Mouse (Mus musculus): ENCODE measurements at regions not wholly inside any gene's neighbourhood (a gene's known extent, or its start where the extent isn't known, plus 50 kb on each side); places are given as distances from the start of the nearest gene placed in this dataset.

DNA sequence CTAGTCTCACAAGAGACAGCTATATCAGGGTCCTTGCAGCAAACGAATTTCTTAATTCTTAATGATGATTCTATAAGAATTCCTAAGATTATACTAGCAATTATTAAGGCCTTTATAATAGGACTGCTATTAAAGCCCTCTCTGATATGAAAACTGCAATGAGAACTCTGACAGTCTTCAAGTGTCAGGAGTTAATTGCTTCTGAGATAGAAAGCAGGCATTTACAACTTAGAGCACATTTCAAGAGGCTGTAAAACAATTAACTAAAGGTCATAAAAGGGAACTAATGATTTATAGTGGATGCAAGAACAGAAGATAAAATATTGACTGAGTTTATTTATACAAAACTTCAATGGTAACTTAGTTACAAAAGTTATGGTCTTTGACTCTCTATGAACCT lies 84.9 kb upstream of the Phlpp1 start:
- Histone ChIP-seq H3K4me2 (replicated peaks) (no peak overlapping the region), H3K9ac (no peak overlapping the region), H3K4me1 (no peaks in the 10 kb centered on the region), H3K9me3 (no peaks in the 10 kb centered on the region), H3K27me3 (replicated peaks) (no peaks in the 10 kb centered on the region), H3K4me3 (no peak overlapping the region), H3K36me3 (no peaks in the 10 kb centered on the region), H3K27ac (no peak overlapping the region)
- WGBS: 24% methylated on average over 1 of the region's 1 CpGs
- ATAC-seq (ENCODE audit: low FRiP score, low read depth): no peak

DNA sequence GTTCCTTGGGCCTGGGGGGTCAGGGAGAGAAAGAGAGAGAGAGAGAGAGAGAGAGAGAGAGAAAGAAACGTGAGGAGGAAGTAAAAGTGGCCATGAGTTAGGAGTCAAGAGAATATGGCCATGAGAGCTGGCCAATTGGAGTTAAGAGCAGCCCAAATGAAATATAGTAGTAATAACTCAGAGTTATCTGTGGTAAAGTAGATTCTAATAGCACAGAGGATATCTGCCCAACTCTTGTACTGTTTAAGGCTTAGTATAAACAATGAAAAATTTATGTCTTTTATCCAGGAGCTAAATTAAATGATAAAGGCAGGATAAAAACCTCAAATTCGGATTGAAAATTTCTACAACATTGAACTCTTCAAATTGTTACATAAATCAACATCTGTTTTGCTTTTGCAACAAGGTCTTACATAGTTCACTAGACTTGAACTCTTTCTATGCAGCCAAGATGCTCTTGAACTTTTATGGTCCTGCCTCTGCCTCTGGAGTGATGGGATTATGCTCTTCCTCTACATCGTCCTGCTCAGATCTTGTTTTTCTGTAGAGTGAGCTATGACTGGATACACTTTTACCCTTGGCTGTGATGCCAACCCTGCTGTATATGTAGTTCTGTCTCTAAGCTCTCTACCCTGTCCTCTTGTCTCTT lies 78.5 kb upstream of the Phlpp1 start:
- ATAC-seq (ENCODE audit: low FRiP score, low read depth): no peak
- Histone ChIP-seq H3K9ac (no peak overlapping the region), H3K27ac (no peak overlapping the region), H3K4me1 (peaks cover 5% of the 10 kb centered on the region; the same call in 1 of the 2 replicates), H3K4me3 (no peak overlapping the region), H3K36me3 (no peaks in the 10 kb centered on the region), H3K9me3 (no peaks in the 10 kb centered on the region), H3K27me3 (replicated peaks) (no peaks in the 10 kb centered on the region), H3K4me2 (replicated peaks) (no peak overlapping the region)
- 78% methylated on average over 3 of the region's 3 CpGs for WGBS

DNA sequence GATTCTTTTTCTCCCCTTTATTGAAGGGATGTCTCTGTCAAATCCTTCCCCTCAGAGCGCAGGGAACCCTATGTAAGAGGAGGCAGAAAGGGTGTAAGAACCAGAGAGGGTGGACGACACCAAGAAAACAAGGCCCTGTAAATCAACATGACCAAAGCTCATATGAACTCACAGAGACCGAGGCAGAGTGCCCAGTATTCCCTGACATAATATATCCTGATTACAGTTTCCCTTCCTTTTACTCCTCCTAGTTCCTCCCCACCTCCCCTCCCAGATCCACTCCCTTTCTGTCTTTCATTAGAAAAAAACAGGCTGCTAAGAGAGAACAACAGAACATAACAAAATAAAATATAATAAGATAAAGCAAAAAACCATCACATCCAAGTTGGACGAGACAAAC lies 77.7 kb upstream of the Phlpp1 start:
- no peak overlapping the region for H3K4me3 ChIP-seq
- 78% methylated on average over 4 of the region's 4 CpGs for WGBS
- H3K36me3 ChIP-seq: no peaks in the 10 kb centered on the region
- H3K27ac ChIP-seq: no peak overlapping the region
- H3K9me3 ChIP-seq: no peaks in the 10 kb centered on the region
- no peak overlapping the region for H3K4me2 ChIP-seq (replicated peaks)
- ATAC-seq (ENCODE audit: low FRiP score, low read depth): no peak
- peaks cover 5% of the 10 kb centered on the region; the same call in 1 of the 2 replicates for H3K4me1 ChIP-seq
- no peak overlapping the region for H3K9ac ChIP-seq
- H3K27me3 ChIP-seq (replicated peaks): no peaks in the 10 kb centered on the region

DNA sequence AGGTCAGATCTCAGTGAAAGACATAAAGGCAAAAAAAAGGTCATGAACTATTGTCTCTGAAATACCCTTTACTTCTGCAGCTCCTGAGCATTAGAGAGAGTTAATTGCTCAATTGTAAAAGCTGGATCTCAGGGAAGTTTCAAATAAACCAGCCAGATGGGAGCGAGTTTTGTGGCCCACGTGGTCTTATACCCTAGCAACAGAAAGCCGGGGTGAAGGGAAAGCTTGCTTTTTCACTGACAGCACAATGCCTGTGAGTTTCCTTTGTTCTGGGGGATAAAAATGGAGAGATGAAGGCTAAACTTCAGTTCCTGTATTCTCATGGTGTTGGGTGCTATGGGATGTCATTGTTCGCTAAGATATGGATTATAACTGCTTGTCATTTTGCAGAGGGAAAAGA lies 75.2 kb upstream of the Phlpp1 start:
- no peak overlapping the region for H3K27ac ChIP-seq
- H3K4me1 ChIP-seq: peaks cover 5% of the 10 kb centered on the region; the same call in 1 of the 2 replicates
- peak; percentile 58; the same call in 1 of the 2 replicates for ATAC-seq (ENCODE audit: low FRiP score, low read depth)
- no peak overlapping the region for H3K4me3 ChIP-seq
- no peaks in the 10 kb centered on the region for H3K36me3 ChIP-seq
- H3K27me3 ChIP-seq (replicated peaks): no peaks in the 10 kb centered on the region
- H3K9me3 ChIP-seq: no peaks in the 10 kb centered on the region
- WGBS: 28% methylated on average over 4 of the region's 4 CpGs
- H3K4me2 ChIP-seq (replicated peaks): no peak overlapping the region
- H3K9ac ChIP-seq: no peak overlapping the region

DNA sequence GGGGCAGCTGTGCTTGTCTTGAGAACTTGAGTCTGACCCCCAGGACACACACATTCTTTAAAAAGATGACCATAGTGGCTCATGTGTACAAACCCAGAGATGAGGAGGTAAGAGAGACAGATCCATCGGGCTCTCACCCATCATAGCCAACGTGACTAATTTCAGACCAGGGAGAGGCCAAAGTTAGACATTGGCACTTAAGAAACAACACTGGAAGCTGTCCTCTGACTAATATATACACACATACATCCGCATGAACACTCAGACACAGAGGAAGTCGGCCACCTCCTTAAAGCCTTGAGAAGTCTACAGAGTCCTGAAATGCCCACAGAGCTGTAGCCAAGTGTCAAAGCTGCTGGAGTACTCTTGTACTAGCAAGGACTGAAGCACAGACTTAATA lies 74.4 kb upstream of the Phlpp1 start:
- no peak overlapping the region for H3K27ac ChIP-seq
- no peak for ATAC-seq (ENCODE audit: low FRiP score, low read depth)
- 94% methylated on average over 4 of the region's 4 CpGs for WGBS

DNA sequence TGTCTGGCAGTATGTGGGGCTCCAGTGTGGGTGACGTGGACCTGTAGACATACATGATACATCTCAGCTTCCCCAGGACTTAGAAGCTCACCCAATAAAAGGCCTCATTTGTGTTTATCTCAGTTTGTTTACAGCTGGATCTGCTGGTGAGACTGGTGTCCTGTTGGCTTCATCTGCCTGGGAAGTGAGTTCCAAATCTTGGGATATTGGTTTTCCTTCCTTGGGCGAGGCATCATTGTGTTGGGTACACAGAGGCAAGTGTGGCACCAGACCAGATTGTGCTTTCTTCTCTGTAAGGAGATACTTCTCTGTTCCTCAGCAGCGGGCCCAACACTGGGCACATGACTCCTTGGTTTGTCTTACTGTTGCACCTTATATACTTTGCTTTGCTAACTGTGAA lies 70.9 kb upstream of the Phlpp1 start:
- Histone ChIP-seq H3K4me1 (peaks cover 5% of the 10 kb centered on the region; the same call in 1 of the 2 replicates), H3K9me3 (no peaks in the 10 kb centered on the region), H3K27me3 (replicated peaks) (no peaks in the 10 kb centered on the region), H3K36me3 (no peaks in the 10 kb centered on the region), H3K27ac (no peak overlapping the region), H3K9ac (no peak overlapping the region), H3K4me3 (no peak overlapping the region), H3K4me2 (replicated peaks) (no peak overlapping the region)
- ATAC-seq (ENCODE audit: low FRiP score, low read depth): no peak
- 84% methylated on average over 3 of the region's 3 CpGs for WGBS

More for the DNA sequence above, 74.4 kb upstream of the Phlpp1 start:
- H3K9ac ChIP-seq: no peak overlapping the region
- H3K36me3 ChIP-seq: no peaks in the 10 kb centered on the region
- H3K4me3 ChIP-seq: no peak overlapping the region
- H3K4me2 ChIP-seq (replicated peaks): no peak overlapping the region
- no peaks in the 10 kb centered on the region for H3K27me3 ChIP-seq (replicated peaks)
- peaks cover 5% of the 10 kb centered on the region; the same call in 1 of the 2 replicates for H3K4me1 ChIP-seq
- H3K9me3 ChIP-seq: no peaks in the 10 kb centered on the region

DNA sequence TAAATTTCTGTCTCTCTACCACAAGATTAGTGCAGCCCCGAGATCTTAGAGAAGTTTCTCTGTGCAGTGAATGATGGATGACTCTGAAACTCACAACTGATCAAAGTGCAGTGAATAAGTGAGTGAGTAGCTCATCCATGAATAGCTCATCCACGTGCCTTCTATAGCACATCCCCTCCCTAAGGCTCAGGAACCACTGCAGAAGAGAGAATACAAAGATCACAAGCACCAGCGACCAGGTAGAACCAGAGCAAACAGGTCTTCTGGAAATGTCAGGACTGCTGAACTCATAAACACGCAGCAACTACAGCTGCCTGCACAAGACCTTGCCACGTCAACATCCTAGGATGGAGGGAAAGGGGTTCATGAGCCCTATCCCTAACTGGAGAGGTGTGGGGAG lies 69.0 kb upstream of the Phlpp1 start:
- no peak overlapping the region for H3K4me3 ChIP-seq
- WGBS: 80% methylated on average over 5 of the region's 5 CpGs

DNA sequence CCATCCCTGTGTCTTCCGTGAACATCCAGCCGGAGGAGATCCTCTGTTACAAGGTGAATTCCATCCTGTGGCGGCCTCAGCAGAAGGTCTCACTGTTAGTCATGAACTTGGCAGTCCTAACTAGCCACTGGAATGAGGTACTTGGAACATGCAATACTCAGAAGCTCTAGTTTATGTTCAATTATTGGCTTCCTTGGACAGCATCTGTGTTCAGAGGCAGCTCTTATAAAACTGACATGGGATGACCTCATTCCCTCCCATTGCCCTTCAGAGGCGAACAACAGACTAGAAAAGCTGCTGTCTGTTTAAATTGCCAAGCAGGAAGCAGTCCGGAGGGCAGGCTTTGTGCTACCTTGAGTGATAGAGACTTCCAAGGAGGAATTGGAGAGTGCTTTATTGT lies 62.5 kb upstream of the Phlpp1 start:
- Histone ChIP-seq H3K36me3 (no peaks in the 10 kb centered on the region), H3K9me3 (no peaks in the 10 kb centered on the region), H3K4me2 (replicated peaks) (no peak overlapping the region), H3K27ac (no peak overlapping the region), H3K4me1 (no peaks in the 10 kb centered on the region), H3K27me3 (replicated peaks) (no peaks in the 10 kb centered on the region), H3K9ac (no peak overlapping the region), H3K4me3 (no peak overlapping the region)
- no peak for ATAC-seq (ENCODE audit: low FRiP score, low read depth)
- 59% methylated on average over 5 of the region's 5 CpGs for WGBS

More for the DNA sequence above, 69.0 kb upstream of the Phlpp1 start:
- Histone ChIP-seq H3K27me3 (replicated peaks) (no peaks in the 10 kb centered on the region), H3K27ac (no peak overlapping the region), H3K36me3 (no peaks in the 10 kb centered on the region), H3K4me1 (no peaks in the 10 kb centered on the region), H3K4me2 (replicated peaks) (no peak overlapping the region), H3K9me3 (no peaks in the 10 kb centered on the region), H3K9ac (no peak overlapping the region)
- ATAC-seq (ENCODE audit: low FRiP score, low read depth): no peak
